Mouse (Mus musculus) olfactory bulb, adult 2 months (tissue): Measurements from ENCODE around the gene Tead3. TPM values are rescaled to one million over a fixed set of nuclear protein-coding genes. Genes with fewer than 3 reads are reported as not detected.

ENCODE experiments used
- H3K27ac ChIP-seq: fragments of 200-500 bp; 2 replicates; pipeline ENCODE4 v1.5.1; 2012; ENCODE audit warnings: low read depth, low read length; ENCODE audit not compliant: insufficient read depth
- H3K4me1 ChIP-seq: fragments of 200-500 bp; 2 replicates; pipeline ENCODE4 v1.6.1; 2012; ENCODE audit warnings: low read length; ENCODE audit not compliant: control insufficient read depth, insufficient read depth
- H3K4me3 ChIP-seq: fragments of 200-500 bp; 2 replicates; pipeline ENCODE4 v1.5.1; 2012; ENCODE audit warnings: mild to moderate bottlenecking, low read depth, low read length, moderate library complexity; ENCODE audit not compliant: insufficient read depth
- CTCF ChIP-seq: fragments of 200-500 bp; IDR thresholded peaks from 2 replicates; pipeline ENCODE4 v1.5.1; 2012; ENCODE audit warnings: low read depth, mild to moderate bottlenecking, low read length, moderate library complexity; ENCODE audit not compliant: insufficient read depth
- POLR2A ChIP-seq: fragments of 200-500 bp; IDR thresholded peaks from 2 replicates; pipeline ENCODE4 v1.6.1; 2012; ENCODE audit warnings: mild to moderate bottlenecking, low read depth, low read length, moderate library complexity; ENCODE audit not compliant: insufficient read depth
- WGBS: fragments of 180-500 bp; shearing (Covaris S2); methylation state at CpG from one replicate; pipeline ENCODE4 v1.1.7; 2018; 5-methylcytosine and 5-hydroxymethylcytosine counted together
- polyA plus RNA-seq: library from polyadenylated mRNA; stranded (reverse); fragments of >200 nt; gene quantifications from 2 replicates; pipeline ENCODE4 v1.2.4, GENCODE M21; 2012; ENCODE audit warnings: low replicate concordance; ENCODE audit not compliant: missing spikeins, insufficient read depth, insufficient read length

Tead3 gene
- polyA plus RNA-seq, 1 experiment, result not detected

DNA sequence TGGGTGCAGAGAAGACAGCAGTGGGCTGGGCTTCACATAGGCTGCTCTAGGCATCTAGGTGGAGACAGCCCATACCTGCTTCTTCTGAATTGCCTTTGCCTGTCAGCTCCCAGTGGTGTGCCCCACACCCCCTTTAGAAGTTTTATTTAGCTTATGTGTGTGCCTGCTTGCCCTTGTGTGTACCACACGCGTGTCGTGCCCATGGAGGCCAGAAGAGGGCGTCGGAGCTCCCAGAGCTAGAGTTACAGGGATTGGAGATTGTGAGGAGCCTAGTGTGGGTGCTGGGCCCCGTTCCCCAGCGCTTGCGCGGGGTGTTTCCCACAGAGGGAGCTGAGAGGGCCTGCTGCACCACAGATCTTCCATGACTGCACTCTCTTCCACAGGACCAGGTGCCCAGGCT is 34.1 kb downstream of the Tead3 start:
- Histone ChIP-seq H3K27ac (no peak overlapping the region), H3K4me3 (no peak overlapping the region), H3K4me1 (peaks cover 19% of the 10 kb centered on the region)
- WGBS, result 92% methylated on average over 9 of the region's 9 CpGs
- TF ChIP-seq CTCF (no peak), POLR2A (no peak)

DNA sequence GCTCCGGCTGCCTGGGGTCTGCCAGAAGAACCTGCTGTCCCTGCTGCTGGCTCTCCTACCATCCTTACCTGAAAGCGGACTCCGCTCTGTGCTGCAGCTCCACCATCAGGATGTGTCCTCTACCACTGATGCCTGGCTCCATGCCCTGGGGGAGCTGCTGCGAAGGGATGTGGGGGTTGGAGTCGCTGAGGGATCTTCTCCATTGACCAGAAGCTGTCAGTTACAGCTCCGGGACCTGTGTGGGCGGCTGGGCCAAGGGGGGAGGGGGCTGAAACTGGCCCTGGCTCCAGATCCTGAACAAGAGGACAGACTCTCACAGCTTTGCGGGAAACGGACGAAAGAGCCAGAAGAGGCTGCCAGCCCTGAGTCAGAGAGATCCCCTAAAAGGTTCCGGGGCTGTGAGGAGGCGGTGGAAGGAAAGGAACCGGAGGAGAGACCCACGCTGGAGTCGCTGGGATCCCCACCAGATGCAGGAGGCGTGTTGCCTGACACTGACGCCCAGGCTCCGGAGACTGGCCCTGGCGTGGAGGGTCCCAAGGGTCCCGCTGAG is 34.9 kb downstream of the Tead3 start:
- WGBS, result 64% methylated on average over 20 of the region's 20 CpGs
- no peak for TF ChIP-seq CTCF
- no peak for TF ChIP-seq POLR2A
- Histone ChIP-seq H3K4me1 (peaks cover 19% of the 10 kb centered on the region), H3K4me3 (no peak overlapping the region), H3K27ac (no peak overlapping the region)

DNA sequence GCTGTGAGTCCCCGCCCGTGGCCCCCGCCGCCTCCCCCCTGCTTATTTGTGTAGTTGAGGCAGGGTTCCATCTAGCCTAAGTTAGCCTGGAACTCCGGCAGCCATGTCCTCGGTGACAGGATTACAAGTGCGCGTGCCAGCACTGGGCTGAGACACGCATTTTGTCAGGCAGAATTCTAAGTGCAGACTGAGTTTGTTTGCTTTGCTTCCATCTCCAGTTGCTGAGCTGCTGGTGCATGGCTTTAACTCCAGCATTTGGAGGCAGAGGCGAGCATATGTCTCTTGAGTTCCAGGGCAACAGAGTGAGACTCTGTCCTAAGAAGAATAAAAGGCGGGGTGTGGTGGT is 36.8 kb downstream of the Tead3 start:
- TF ChIP-seq POLR2A (no peak), CTCF (no peak)
- Histone ChIP-seq H3K4me3 (peak overlapping the region; percentile 98), H3K4me1 (peaks cover 19% of the 10 kb centered on the region), H3K27ac (no peak overlapping the region)
- WGBS, result 3% methylated on average over 11 of the region's 11 CpGs

DNA sequence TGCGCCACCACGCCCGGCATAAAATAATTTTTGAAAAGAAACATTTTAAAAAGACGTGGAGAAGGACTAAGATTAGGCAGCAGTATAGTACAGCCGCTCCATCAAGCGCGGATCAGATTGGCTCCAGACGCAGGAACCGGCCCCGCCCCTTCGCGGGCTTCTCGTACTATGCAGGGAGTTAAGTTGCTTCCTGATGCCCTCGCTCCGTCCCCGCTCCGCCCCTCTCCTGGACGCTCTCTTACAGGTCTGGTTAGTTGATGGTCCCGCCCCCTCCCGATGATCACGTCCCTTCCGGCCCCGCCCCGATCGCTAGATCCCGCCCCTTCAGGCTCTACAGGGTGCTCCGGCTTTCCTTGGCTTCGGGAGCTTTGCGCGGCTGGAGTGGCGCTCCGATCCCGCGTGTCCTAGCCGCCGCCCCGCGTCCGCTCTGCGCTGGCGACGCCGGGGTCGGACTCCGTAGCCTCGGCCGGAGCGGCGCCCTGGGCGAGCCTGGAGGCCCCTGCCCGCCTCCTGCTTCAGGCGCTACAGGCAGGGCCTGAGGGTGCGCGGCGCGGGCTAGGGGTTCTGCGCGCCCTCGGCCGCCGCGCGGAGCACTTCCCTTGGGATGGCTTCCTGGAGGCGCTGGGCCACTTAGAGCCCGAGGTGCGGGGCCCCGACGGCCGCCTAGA is 37.3 kb downstream of the Tead3 start, which contains the start of gene Fance:
TSS of gene Fance (plus strand) at position 308 of the 668 bp plus-strand sequence.
- H3K4me1 ChIP-seq, result peaks cover 23% of the 10 kb centered on the region
- H3K4me3 ChIP-seq, result peak within 1 kb of the TSS; percentile 98
- under 1% methylated on average over 69 of the region's 69 CpGs for WGBS
- TF ChIP-seq POLR2A (peak; percentile 66; the same call in 1 of the 2 replicates), CTCF (no peak)
- peak within 1 kb of the TSS; percentile 60 for H3K27ac ChIP-seq

DNA sequence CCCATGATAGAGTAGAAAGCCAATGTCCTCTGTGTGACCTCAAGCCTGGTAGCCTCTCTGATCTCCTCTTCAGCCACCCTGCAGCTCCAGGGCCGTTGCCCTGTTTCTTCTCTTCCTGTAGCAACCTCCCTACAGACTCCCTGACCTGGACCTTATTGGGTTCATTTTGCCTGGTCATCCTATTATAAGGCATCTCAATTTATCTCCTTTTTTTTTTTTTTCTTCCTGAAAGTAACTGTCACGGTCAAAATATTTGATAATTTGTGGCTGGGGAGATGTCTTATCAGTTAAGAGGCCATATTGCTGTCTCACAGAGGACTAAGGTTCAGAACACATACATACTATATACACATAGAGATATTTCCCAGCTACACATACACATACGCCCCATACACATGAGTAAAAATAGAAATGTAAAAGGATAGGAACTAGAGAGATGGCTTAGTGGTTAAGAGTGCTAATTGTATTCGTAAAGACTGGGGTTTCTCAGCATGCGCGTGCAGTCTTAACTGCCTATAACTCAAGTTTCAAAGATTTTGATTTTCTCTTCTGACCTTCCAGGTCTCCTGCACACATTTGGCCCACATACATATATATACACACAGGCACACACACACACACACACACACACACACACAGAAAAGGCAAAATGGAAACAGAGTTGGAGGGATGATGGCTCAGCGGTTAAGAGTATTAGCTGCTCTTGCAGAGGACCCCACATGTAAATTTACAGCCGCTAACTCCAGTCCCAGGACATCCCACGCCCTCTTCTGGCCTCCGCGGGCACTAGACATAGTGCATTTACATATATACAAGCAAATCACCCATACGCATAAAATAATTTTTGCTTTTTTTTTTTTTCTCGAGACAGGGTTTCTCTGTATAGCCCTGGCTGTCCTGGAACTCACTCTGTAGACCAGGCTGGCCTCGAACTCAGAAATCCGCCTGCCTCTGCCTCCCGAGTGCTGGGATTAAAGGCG is 38.1 kb downstream of the Tead3 start:
- Histone ChIP-seq H3K4me3 (peak overlapping the region; percentile 98), H3K27ac (no peak overlapping the region), H3K4me1 (peaks cover 23% of the 10 kb centered on the region)
- TF ChIP-seq POLR2A (no peak), CTCF (0 out of 2 replicates have a peak, but pooled peaks have one; percentile 14)
- WGBS, result 20% methylated on average over 17 of the region's 17 CpGs

DNA sequence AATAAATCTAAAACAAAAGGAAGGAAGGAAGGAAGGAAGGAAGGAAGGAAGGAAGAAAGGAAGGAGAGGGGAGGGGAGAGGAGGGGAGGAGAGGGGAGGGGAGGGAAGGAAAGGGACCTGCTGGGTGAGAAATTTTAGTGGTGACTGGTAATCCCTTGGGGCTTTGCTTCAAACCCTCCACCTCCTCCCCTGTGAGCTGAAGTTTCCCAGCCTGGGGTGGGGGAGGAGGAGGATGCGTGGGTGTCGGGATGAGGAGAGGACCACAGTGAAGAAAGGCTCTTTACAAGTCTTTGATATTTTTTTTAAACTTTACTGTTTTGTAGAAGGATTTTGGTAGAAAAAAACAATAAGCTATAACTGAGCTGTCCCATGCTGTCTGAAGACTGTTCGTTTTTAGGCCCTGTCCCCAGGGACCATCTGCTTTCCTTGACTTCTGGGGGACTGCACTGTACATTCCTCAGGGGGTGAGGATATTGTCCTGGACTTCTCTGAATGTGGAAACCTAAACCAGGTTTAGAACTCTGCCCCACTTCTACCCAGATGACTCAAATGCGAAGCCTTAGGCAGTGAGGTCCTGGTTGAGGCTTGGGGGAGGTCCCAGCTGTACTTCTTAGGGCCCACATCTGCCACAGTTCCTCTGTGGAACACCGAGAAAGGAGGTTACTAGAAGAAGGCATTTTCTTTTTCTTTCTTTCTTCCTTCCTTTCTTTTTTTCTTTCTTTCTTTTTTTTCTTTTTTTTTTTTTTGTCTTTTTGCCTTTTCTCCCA is 39.1 kb downstream of the Tead3 start:
- no peak overlapping the region for H3K4me3 ChIP-seq
- peaks cover 23% of the 10 kb centered on the region for H3K4me1 ChIP-seq
- no peak overlapping the region for H3K27ac ChIP-seq
- WGBS, result 64% methylated on average over 5 of the region's 5 CpGs
- TF ChIP-seq POLR2A, result no peak

DNA sequence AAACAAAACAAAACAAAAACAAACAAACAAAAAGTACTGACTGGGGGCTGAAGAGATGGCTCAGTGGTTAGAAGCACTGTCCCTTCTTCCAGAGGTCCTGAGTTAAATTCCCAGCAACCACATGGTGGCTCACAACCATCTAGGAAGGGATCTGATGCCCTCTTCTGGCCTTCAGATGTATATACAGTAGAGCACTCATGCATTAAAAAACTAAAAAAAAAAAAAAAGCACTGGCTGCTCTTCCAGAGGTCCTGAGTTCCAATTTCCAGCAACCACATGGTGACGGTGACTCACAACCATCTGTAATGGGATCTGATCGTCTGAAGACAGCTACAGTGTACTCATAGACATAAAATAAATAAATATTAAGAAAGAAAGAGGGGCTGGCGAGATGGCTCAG is 39.8 kb downstream of the Tead3 start:
- no peak overlapping the region for H3K4me3 ChIP-seq
- H3K27ac ChIP-seq, result no peak overlapping the region
- TF ChIP-seq CTCF, result no peak
- TF ChIP-seq POLR2A, result no peak
- H3K4me1 ChIP-seq, result peaks cover 18% of the 10 kb centered on the region
- 83% methylated on average over 3 of the region's 3 CpGs for WGBS

DNA sequence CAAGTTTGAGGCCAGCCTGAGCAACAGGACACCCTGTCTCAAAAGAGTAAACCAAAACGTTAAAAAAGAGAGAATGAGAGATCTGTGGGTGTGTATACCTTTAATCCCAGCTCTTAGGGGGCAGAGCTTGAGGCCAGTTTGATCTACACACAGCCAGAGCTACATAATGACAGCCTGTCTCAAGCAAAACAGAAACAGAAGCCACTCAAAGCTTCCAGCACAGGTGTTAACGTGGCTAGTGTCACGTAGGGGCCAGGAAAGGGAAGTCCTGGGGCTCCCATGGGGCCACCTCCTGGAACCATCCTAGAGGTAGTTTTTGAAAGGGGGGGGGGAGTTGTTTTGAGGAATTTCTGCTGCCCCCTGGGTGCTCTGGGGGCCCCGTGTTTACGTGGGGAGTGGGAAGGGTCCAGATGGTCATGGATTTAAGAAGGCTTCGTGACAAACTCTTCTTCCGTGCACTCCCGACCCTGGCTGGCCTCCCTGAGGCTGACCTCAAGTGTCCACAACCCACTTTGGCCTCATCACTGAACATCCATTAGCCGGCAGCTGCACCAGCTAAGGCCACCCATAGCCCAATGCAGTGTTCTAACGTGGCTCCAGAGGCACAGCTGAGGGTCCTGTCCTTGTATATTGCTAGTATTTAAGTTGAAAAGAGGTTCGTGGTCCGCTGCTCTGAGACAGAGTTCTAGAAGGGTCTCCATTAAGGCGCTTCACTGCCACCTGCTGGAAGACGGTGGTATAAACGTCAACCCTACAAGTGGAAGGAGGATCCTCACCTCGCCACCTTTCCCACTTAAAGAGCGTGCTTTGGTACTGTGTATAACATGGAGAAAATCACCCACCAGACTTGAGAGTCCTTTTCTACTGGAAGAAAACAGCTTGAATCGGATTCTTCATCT is 42.1 kb downstream of the Tead3 start:
- WGBS, result 15% methylated on average over 18 of the region's 18 CpGs
- TF ChIP-seq CTCF, result peak; percentile 39
- TF ChIP-seq POLR2A, result no peak

More for the DNA sequence above, 42.1 kb downstream of the Tead3 start:
- Histone ChIP-seq H3K4me1 (peaks cover 4% of the 10 kb centered on the region), H3K4me3 (no peak overlapping the region), H3K27ac (no peak overlapping the region)
